Mouse (Mus musculus) heart, embryonic 11.5 days (tissue): Measurements from ENCODE around the gene Cnot10. TPM values are rescaled to one million over a fixed set of nuclear protein-coding genes. Genes with fewer than 3 reads are reported as not detected.
A peak's percentile ranks its signal among the peaks of the same experiment; 100 is the strongest.

Experiments used
- ATAC-seq: fragments of 200-750 bp; cut with Nextera tagmentation; replicated peaks from 2 replicates; pipeline ENCODE4 v1.8.0; 2017; ENCODE audit warnings: moderate library complexity; ENCODE audit not compliant: insufficient number of reproducible peaks, low FRiP score, low TSS enrichment
- H3K27ac ChIP-seq: fragments of 300-500 bp; sonication (generic); 2 replicates; pipeline ENCODE4 v1.5.1; 2014; ENCODE audit warnings: mild to moderate bottlenecking, low read depth, low read length
- H3K27me3 ChIP-seq: fragments of 300-500 bp; sonication (generic); 2 replicates; pipeline ENCODE4 v1.6.1; 2014; ENCODE audit warnings: mild to moderate bottlenecking, low read length, mixed read lengths; ENCODE audit not compliant: control insufficient read depth, insufficient read depth
- H3K36me3 ChIP-seq: fragments of 300-500 bp; sonication (generic); 2 replicates; pipeline ENCODE4 v1.6.1; 2014; ENCODE audit warnings: mild to moderate bottlenecking, low read length, moderate library complexity, mixed read lengths; ENCODE audit not compliant: control insufficient read depth, insufficient read depth
- H3K4me1 ChIP-seq: fragments of 300-500 bp; sonication (generic); 2 replicates; pipeline ENCODE4 v1.6.1; 2014; ENCODE audit warnings: low read length; ENCODE audit not compliant: control insufficient read depth, insufficient read depth
- H3K4me2 ChIP-seq: fragments of 300-500 bp; sonication (generic); 2 replicates; pipeline ENCODE4 v1.6.1; 2014; ENCODE audit warnings: mild to moderate bottlenecking, moderate library complexity
- H3K4me3 ChIP-seq: fragments of 300-500 bp; sonication (generic); 2 replicates; pipeline ENCODE4 v1.5.1; 2014; ENCODE audit warnings: low read depth, low read length
- H3K9ac ChIP-seq: fragments of 300-500 bp; sonication (generic); 2 replicates; pipeline ENCODE4 v1.6.1; 2014; ENCODE audit warnings: mild to moderate bottlenecking, low read depth, low read length, moderate library complexity
- H3K9me3 ChIP-seq: fragments of 300-500 bp; sonication (generic); replicated peaks from 2 replicates; pipeline ENCODE4 v1.6.1; 2016; ENCODE audit warnings: low read length; ENCODE audit not compliant: control insufficient read depth
- WGBS: fragments of 180-500 bp; shearing (Covaris S2); extraction: QIAGEN DNeasy Blood & Tissue Kit; methylation state at CpG from one replicate; pipeline ENCODE4 v1.1.7; 2014; ENCODE audit not compliant: insufficient replicate concordance; 5-methylcytosine and 5-hydroxymethylcytosine counted together
- polyA plus RNA-seq: library from polyadenylated mRNA; unstranded; fragments of >200 nt; fragmentation: Nextera tagmentation; extraction: Ambion mirVana; gene quantifications from 2 replicates; pipeline ENCODE4 v1.2.1, GENCODE M21; 2014

The Cnot10 gene
- polyA plus RNA-seq, 1 experiment from 2014 or later: 37.5 TPM

- H3K36me3 ChIP-seq: no peaks in the 10 kb centered on the region
- H3K27me3 ChIP-seq: peaks cover 2% of the 10 kb centered on the region; the same call in 1 of the 2 replicates
- no peak overlapping the region for H3K4me3 ChIP-seq
- ATAC-seq: no peak
- H3K9ac ChIP-seq: no peak overlapping the region
- no peaks in the 10 kb centered on the region for H3K9me3 ChIP-seq
- 69% methylated on average over 5 of the region's 5 CpGs for WGBS
- no peak overlapping the region for H3K4me2 ChIP-seq
- no peak overlapping the region for H3K27ac ChIP-seq
- peaks cover 20% of the 10 kb centered on the region for H3K4me1 ChIP-seq
Observed at GRCm38 (mm10) chr9:114554355-114554979, 85.5 kb downstream of the Cnot10 start.

DNA sequence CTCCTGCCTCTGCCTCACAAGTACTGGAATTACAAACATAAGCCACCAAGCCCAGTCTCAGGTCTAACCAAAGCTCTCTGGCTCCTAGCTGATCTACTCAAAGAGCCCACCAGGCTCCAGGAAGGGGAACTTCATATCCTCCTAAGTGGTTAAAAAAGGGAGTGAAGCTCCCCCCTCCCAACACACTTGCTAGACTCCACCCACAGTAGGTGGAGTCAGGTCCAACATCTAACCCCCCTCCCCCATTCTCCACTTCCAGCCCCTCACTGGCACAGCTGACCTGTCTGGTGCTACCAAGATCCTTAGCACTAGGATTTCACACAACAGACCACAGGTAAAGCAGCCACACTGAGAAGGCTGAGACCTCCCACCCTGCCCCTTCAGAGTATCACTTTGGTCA, 86.2 kb downstream of the Cnot10 start:
- no peaks in the 10 kb centered on the region for H3K27me3 ChIP-seq
- no peak overlapping the region for H3K4me2 ChIP-seq
- H3K36me3 ChIP-seq: no peaks in the 10 kb centered on the region
- H3K9me3 ChIP-seq: no peaks in the 10 kb centered on the region
- H3K4me1 ChIP-seq: peaks cover 23% of the 10 kb centered on the region
- ATAC-seq: no peak
- H3K4me3 ChIP-seq: no peak overlapping the region
- H3K9ac ChIP-seq: no peak overlapping the region
- no peak overlapping the region for H3K27ac ChIP-seq

DNA sequence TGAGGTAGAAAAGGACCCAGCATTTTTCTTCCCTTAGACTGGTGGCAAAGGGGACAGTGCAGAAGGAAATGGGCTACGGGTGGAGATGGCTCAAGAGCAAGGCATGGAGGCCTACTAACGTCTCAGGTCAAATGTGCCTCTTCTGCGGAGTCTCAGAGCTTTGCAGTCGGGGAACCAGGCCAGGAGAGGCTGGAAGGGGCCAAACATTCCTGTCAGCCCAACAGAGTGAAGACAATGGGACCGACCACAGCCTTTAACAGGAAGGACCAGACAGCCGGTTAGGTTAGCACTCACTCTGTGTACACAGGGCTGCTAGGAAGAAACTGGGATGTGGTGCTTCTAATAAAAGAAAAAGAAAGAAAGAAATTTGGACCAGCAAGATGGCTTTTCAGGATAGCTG, 90.0 kb downstream of the Cnot10 start:
- Histone ChIP-seq H3K9ac (no peak overlapping the region), H3K27me3 (no peaks in the 10 kb centered on the region), H3K27ac (no peak overlapping the region), H3K36me3 (no peaks in the 10 kb centered on the region), H3K4me1 (peaks cover 27% of the 10 kb centered on the region), H3K4me2 (no peak overlapping the region), H3K4me3 (no peak overlapping the region), H3K9me3 (no peaks in the 10 kb centered on the region)
- WGBS: 20% methylated on average over 6 of the region's 6 CpGs
- no peak for ATAC-seq

- WGBS: 44% methylated on average over 5 of the region's 5 CpGs
Observed at GRCm38 (mm10) chr9:114549117-114549516, 90.9 kb downstream of the Cnot10 start.

DNA sequence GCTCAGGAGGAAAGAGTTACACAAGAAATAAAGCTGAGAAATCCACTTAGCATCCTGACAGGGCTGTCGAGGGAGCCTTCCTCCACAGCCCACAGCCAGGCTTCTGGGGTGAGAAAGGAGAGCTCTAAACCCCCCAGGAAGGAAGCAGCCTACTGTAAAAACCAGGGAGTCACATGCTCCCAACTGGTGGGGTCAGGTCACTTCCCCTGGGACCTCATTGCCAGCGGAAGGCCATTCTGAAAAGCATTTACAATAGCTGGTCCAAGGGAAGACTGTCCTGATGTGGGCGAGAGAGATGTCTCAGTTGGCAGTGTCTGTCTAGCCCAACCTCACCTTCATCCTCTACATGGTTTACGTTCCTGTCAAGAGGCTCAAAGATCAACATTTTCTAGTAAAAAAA, 91.5 kb downstream of the Cnot10 start:
- no peaks in the 10 kb centered on the region for H3K9me3 ChIP-seq
- ATAC-seq: no peak
- H3K27ac ChIP-seq: no peak overlapping the region
- H3K4me2 ChIP-seq: no peak overlapping the region
- H3K36me3 ChIP-seq: no peaks in the 10 kb centered on the region
- no peak overlapping the region for H3K4me3 ChIP-seq
- no peak overlapping the region for H3K9ac ChIP-seq
- WGBS: 44% methylated on average over 4 of the region's 4 CpGs
- H3K4me1 ChIP-seq: peaks cover 30% of the 10 kb centered on the region
- no peaks in the 10 kb centered on the region for H3K27me3 ChIP-seq

More at GRCm38 (mm10) chr9:114549117-114549516, 90.9 kb downstream of the Cnot10 start:
- ATAC-seq: no peak
- Histone ChIP-seq H3K4me1 (peaks cover 28% of the 10 kb centered on the region), H3K27me3 (no peaks in the 10 kb centered on the region), H3K4me2 (no peak overlapping the region), H3K9me3 (no peaks in the 10 kb centered on the region), H3K27ac (no peak overlapping the region), H3K4me3 (no peak overlapping the region), H3K9ac (no peak overlapping the region), H3K36me3 (no peaks in the 10 kb centered on the region)

DNA sequence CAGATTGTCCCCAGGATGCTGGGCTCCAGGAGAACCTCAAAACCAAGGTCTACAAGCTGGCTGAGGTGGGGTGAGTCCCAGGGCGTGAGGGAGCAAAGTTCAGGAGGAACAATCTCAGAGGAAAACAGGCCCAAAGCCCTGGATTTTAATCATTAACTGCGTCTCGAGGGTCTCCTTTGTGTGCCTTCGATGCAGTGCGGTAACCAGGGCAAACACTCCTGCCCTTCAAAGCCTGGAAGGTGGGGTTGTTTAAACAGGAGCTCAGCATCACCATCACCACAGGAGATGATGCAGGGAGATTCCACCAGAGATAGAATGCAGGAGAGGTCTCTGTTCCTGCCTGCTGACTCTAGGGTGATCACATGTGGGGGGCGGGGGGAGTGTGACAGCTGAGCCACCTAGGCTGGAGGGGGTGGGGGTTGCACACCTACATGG, 92.3 kb downstream of the Cnot10 start:
- no peak for ATAC-seq
- Histone ChIP-seq H3K4me1 (peaks cover 32% of the 10 kb centered on the region), H3K9ac (no peak overlapping the region), H3K27me3 (no peaks in the 10 kb centered on the region), H3K4me2 (no peak overlapping the region), H3K4me3 (no peak overlapping the region), H3K27ac (no peak overlapping the region), H3K9me3 (no peaks in the 10 kb centered on the region), H3K36me3 (no peaks in the 10 kb centered on the region)
- WGBS: 48% methylated on average over 6 of the region's 6 CpGs

GRCm38 (mm10) chr9:114546765-114547164, 93.2 kb downstream of the Cnot10 start:
- Histone ChIP-seq H3K9me3 (no peaks in the 10 kb centered on the region), H3K4me1 (peaks cover 34% of the 10 kb centered on the region), H3K4me2 (no peak overlapping the region), H3K4me3 (no peak overlapping the region), H3K36me3 (no peaks in the 10 kb centered on the region), H3K9ac (no peak overlapping the region), H3K27ac (no peak overlapping the region), H3K27me3 (no peaks in the 10 kb centered on the region)
- WGBS: 50% methylated on average over 12 of the region's 12 CpGs
- ATAC-seq: no peak

GRCm38 (mm10) chr9:114544754-114545393, 95.1 kb downstream of the Cnot10 start:
- H3K4me3 ChIP-seq: no peak overlapping the region
- no peak for ATAC-seq

More at GRCm38 (mm10) chr9:114544754-114545393, 95.1 kb downstream of the Cnot10 start:
- 0 out of 2 replicates have a peak overlapping the region, but pooled peaks have one; percentile 12 for H3K27ac ChIP-seq
- H3K4me1 ChIP-seq: peaks cover 45% of the 10 kb centered on the region
- H3K4me2 ChIP-seq: no peak overlapping the region
- no peak overlapping the region for H3K9ac ChIP-seq
- no peaks in the 10 kb centered on the region for H3K9me3 ChIP-seq
- H3K36me3 ChIP-seq: no peaks in the 10 kb centered on the region
- no peaks in the 10 kb centered on the region for H3K27me3 ChIP-seq
- 39% methylated on average over 9 of the region's 9 CpGs for WGBS
